Mouse (Mus musculus): ENCODE measurements around the gene Cd4. TPM values are rescaled to one million over a fixed set of nuclear protein-coding genes. Genes with fewer than 3 reads are reported as not detected.
A peak's percentile ranks its signal among the peaks of the same experiment; 100 is the strongest.
"Not testable (repeated sequence)": the region's sequence is repeated elsewhere in the genome, so short reads cannot be mapped to it uniquely, and the experiment has no call there.

Gene Cd4
- polyA plus RNA-seq, 1 experiment from 2014 or later, result 0.19 TPM

DNA sequence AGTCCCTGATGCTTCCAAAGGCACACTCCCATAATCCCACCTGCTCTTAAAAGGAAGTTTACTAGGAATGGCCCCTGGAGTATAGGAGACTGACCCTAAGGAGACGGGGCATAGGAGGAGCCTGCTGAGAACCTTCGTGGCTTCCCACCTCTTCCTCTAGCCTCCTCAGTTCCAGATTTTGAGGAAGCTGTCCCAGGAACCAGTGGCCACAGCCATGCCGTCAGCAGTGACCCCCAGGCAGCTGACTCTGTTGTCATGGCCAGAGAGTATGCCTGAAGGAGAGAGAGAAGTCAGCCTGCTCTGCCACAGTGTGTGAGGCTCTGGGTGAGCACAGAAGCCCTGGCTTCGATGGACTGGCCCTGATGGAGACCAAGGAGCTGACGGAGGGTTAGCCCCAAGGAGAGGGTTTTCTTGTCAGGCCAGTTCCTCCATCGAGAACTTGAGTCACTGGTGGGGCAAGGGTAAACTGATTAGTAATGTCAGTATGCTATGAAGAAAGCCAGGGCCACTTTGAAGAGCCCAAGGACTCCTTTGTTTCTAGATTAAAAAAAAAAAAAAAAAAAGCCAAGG is 53.4 kb downstream of the Cd4 start:
- DNase-seq (ENCODE audit: low spot score) (no peak), ATAC-seq (ENCODE audit: low FRiP score) (no peak)
- Histone ChIP-seq H3K4me3 (ENCODE audit: low read depth, low read length) (no peak overlapping the region), H3K36me3 (ENCODE audit: control insufficient read depth, insufficient read depth, low read length) (0 out of 2 replicates have a peak, but pooled peaks cover 3% of the 10 kb centered on the region), H3K9me3 (ENCODE audit: control insufficient read depth, low read length) (no peaks in the 10 kb centered on the region), H3K4me1 (replicated peaks; ENCODE audit: control insufficient read depth, insufficient read depth, low read length) (0 out of 2 replicates have a peak, but pooled peaks cover 7% of the 10 kb centered on the region), H3K27me3 (ENCODE audit: control insufficient read depth, insufficient read depth, low read length) (no peaks in the 10 kb centered on the region), H3K4me2 (replicated peaks; ENCODE audit: low read depth, low read length) (no peak overlapping the region), H3K9ac (ENCODE audit: low read depth, low read length) (no peak overlapping the region), H3K27ac (ENCODE audit: low read depth, low read length) (no peak overlapping the region)
- 86% methylated on average over 6 of the region's 6 CpGs for WGBS

DNA sequence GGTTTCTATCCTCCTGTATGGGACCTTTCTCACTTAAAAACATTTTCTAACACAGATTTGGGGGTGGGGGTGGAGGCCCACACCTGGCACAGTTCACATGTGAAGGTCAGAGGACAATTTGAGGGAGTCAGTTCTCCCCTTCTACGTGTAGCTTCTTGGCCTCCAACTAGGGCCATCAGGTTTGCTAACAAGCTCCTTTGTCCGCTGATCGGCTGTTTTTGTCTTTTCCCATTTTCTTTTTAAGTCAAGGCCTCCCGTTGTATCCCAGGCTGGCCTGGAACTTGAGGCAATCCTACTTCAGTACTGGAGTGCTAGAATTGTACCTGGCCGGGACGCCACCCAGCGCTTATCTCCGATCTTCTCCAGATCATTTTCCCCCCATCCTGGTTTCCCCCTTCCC is 56.4 kb downstream of the Cd4 start:
- H3K27me3 ChIP-seq (ENCODE audit: control insufficient read depth, insufficient read depth, low read length), result no peaks in the 10 kb centered on the region
- 0 out of 2 replicates have a peak, but pooled peaks cover 3% of the 10 kb centered on the region for H3K36me3 ChIP-seq (ENCODE audit: control insufficient read depth, insufficient read depth, low read length)
- no peak for DNase-seq (ENCODE audit: low spot score)
- WGBS, result 95% methylated on average over 8 of the region's 8 CpGs
- H3K4me3 ChIP-seq (ENCODE audit: low read depth, low read length), result no peak overlapping the region
- no peaks in the 10 kb centered on the region for H3K9me3 ChIP-seq (ENCODE audit: control insufficient read depth, low read length)
- H3K27ac ChIP-seq (ENCODE audit: low read depth, low read length), result no peak overlapping the region
- peaks cover 8% of the 10 kb centered on the region for H3K4me1 ChIP-seq (replicated peaks; ENCODE audit: control insufficient read depth, insufficient read depth, low read length)
- ATAC-seq (ENCODE audit: low FRiP score), result no peak
- peak overlapping the region; percentile 85; the same call in 1 of the 2 replicates for H3K4me2 ChIP-seq (replicated peaks; ENCODE audit: low read depth, low read length)
- H3K9ac ChIP-seq (ENCODE audit: low read depth, low read length), result no peak overlapping the region

DNA sequence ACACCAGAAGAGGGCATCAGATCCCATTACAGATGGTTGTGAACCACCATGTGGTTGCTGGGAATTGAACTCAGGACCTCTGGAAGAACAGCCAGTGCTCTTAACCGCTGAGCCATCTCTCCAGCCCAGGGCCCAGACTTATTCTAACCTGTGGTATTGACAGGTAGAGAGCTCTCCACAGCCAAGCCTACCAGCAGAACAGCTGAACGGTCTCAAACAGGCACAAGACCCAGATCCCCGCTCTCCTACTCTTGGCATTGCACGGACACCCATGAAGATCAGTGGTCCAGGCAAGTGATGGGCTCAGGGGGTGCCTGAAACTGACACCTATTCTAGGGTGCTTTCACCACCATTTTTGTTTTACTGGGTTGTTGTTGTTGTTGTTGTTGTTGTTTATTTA is 56.8 kb downstream of the Cd4 start:
- H3K36me3 ChIP-seq (ENCODE audit: control insufficient read depth, insufficient read depth, low read length); DNase-seq (ENCODE audit: low spot score); H3K9ac ChIP-seq (ENCODE audit: low read depth, low read length); H3K9me3 ChIP-seq (ENCODE audit: control insufficient read depth, low read length); H3K27ac ChIP-seq (ENCODE audit: low read depth, low read length); H3K4me1 ChIP-seq (replicated peaks; ENCODE audit: control insufficient read depth, insufficient read depth, low read length); H3K27me3 ChIP-seq (ENCODE audit: control insufficient read depth, insufficient read depth, low read length); ATAC-seq (ENCODE audit: low FRiP score): not testable (repeated sequence)
- 92% methylated on average over 4 of the region's 4 CpGs for WGBS
- peak overlapping the region; percentile 68; the same call in 1 of the 2 replicates for H3K4me3 ChIP-seq (ENCODE audit: low read depth, low read length)
- H3K4me2 ChIP-seq (replicated peaks; ENCODE audit: low read depth, low read length), result peak overlapping the region; percentile 85

GRCm38 (mm10) chr6:124829799-124830700 is 58.0 kb downstream of the Cd4 start:
- Histone ChIP-seq H3K36me3 (ENCODE audit: control insufficient read depth, insufficient read depth, low read length) (0 out of 2 replicates have a peak, but pooled peaks cover 3% of the 10 kb centered on the region), H3K27ac (ENCODE audit: low read depth, low read length) (peak overlapping the region; percentile 77; the same call in 1 of the 2 replicates), H3K9ac (ENCODE audit: low read depth, low read length) (peak overlapping the region; percentile 78), H3K4me1 (replicated peaks; ENCODE audit: control insufficient read depth, insufficient read depth, low read length) (peaks cover 8% of the 10 kb centered on the region), H3K9me3 (ENCODE audit: control insufficient read depth, low read length) (no peaks in the 10 kb centered on the region), H3K4me3 (ENCODE audit: low read depth, low read length) (peak overlapping the region; percentile 68), H3K27me3 (ENCODE audit: control insufficient read depth, insufficient read depth, low read length) (no peaks in the 10 kb centered on the region), H3K4me2 (replicated peaks; ENCODE audit: low read depth, low read length) (peak overlapping the region; percentile 85)
- under 1% methylated on average over 38 of the region's 38 CpGs for WGBS
- ATAC-seq (ENCODE audit: low FRiP score) (peak; percentile 90), DNase-seq (ENCODE audit: low spot score) (peak; percentile 89)

GRCm38 (mm10) chr6:124828868-124829798 is 58.9 kb downstream of the Cd4 start, which contains the start of the genes Usp5 and Cdca3:
Gene Usp5 (minus strand): TSS chr6:124829484.
Gene Cdca3 (plus strand): TSS chr6:124829547.
- ATAC-seq (ENCODE audit: low FRiP score) (peak; percentile 96), DNase-seq (ENCODE audit: low spot score) (peak; percentile 99)
- Histone ChIP-seq H3K27me3 (ENCODE audit: control insufficient read depth, insufficient read depth, low read length) (no peaks in the 10 kb centered on the region), H3K9me3 (ENCODE audit: control insufficient read depth, low read length) (no peaks in the 10 kb centered on the region), H3K4me1 (replicated peaks; ENCODE audit: control insufficient read depth, insufficient read depth, low read length) (peaks cover 8% of the 10 kb centered on the region), H3K27ac (ENCODE audit: low read depth, low read length) (peak within 1 kb of the TSS; percentile 77; the same call in 1 of the 2 replicates), H3K4me2 (replicated peaks; ENCODE audit: low read depth, low read length) (peak within 1 kb of the TSS; percentile 85), H3K9ac (ENCODE audit: low read depth, low read length) (peak within 1 kb of the TSS; percentile 78), H3K36me3 (ENCODE audit: control insufficient read depth, insufficient read depth, low read length) (peaks cover 8% of the 10 kb centered on the region; the same call in 1 of the 2 replicates), H3K4me3 (ENCODE audit: low read depth, low read length) (peak within 1 kb of the TSS; percentile 68)
- under 1% methylated on average over 55 of the region's 55 CpGs for WGBS

- Histone ChIP-seq H3K27me3 (ENCODE audit: control insufficient read depth, insufficient read depth, low read length) (no peaks in the 10 kb centered on the region), H3K4me1 (replicated peaks; ENCODE audit: control insufficient read depth, insufficient read depth, low read length) (peaks cover 8% of the 10 kb centered on the region), H3K9me3 (ENCODE audit: control insufficient read depth, low read length) (no peaks in the 10 kb centered on the region), H3K9ac (ENCODE audit: low read depth, low read length) (peak overlapping the region; percentile 64), H3K4me3 (ENCODE audit: low read depth, low read length) (peak overlapping the region; percentile 68), H3K27ac (ENCODE audit: low read depth, low read length) (0 out of 2 replicates have a peak overlapping the region, but pooled peaks have one; percentile 1), H3K36me3 (ENCODE audit: control insufficient read depth, insufficient read depth, low read length) (peaks cover 17% of the 10 kb centered on the region), H3K4me2 (replicated peaks; ENCODE audit: low read depth, low read length) (peak overlapping the region; percentile 77)
- DNase-seq (ENCODE audit: low spot score) (no peak), ATAC-seq (ENCODE audit: low FRiP score) (no peak)
- 25% methylated on average over 10 of the region's 10 CpGs for WGBS
These were observed 59.9 kb downstream of the Cd4 start for GRCm38 (mm10) chr6:124828101-124828592.

GRCm38 (mm10) chr6:124822049-124822448 is 66.0 kb downstream of the Cd4 start:
- H3K27me3 ChIP-seq (ENCODE audit: control insufficient read depth, insufficient read depth, low read length), result no peaks in the 10 kb centered on the region
- H3K27ac ChIP-seq (ENCODE audit: low read depth, low read length), result no peak overlapping the region
- H3K9me3 ChIP-seq (ENCODE audit: control insufficient read depth, low read length), result no peaks in the 10 kb centered on the region
- H3K4me3 ChIP-seq (ENCODE audit: low read depth, low read length), result no peak overlapping the region
- H3K4me2 ChIP-seq (replicated peaks; ENCODE audit: low read depth, low read length), result no peak overlapping the region
- WGBS, result 98% methylated on average over 4 of the region's 4 CpGs
- DNase-seq (ENCODE audit: low spot score) (no peak), ATAC-seq (ENCODE audit: low FRiP score) (no peak)
- peaks cover 31% of the 10 kb centered on the region for H3K36me3 ChIP-seq (ENCODE audit: control insufficient read depth, insufficient read depth, low read length)
- no peak overlapping the region for H3K9ac ChIP-seq (ENCODE audit: low read depth, low read length)
- no peaks in the 10 kb centered on the region for H3K4me1 ChIP-seq (replicated peaks; ENCODE audit: control insufficient read depth, insufficient read depth, low read length)

GRCm38 (mm10) chr6:124820891-124821290 is 67.1 kb downstream of the Cd4 start:
- no peak overlapping the region for H3K27ac ChIP-seq (ENCODE audit: low read depth, low read length)
- no peaks in the 10 kb centered on the region for H3K4me1 ChIP-seq (replicated peaks; ENCODE audit: control insufficient read depth, insufficient read depth, low read length)
- H3K27me3 ChIP-seq (ENCODE audit: control insufficient read depth, insufficient read depth, low read length), result no peaks in the 10 kb centered on the region
- H3K4me2 ChIP-seq (replicated peaks; ENCODE audit: low read depth, low read length), result no peak overlapping the region
- no peak for ATAC-seq (ENCODE audit: low FRiP score)
- 90% methylated on average over 5 of the region's 5 CpGs for WGBS
- H3K4me3 ChIP-seq (ENCODE audit: low read depth, low read length), result no peak overlapping the region
- peaks cover 31% of the 10 kb centered on the region for H3K36me3 ChIP-seq (ENCODE audit: control insufficient read depth, insufficient read depth, low read length)
- no peaks in the 10 kb centered on the region for H3K9me3 ChIP-seq (ENCODE audit: control insufficient read depth, low read length)
- H3K9ac ChIP-seq (ENCODE audit: low read depth, low read length), result no peak overlapping the region
- DNase-seq (ENCODE audit: low spot score), result no peak

Data from hindbrain, embryonic 11.5 days (tissue).